Mouse (Mus musculus): Measurements from ENCODE around the gene Tulp4. TPM values are rescaled to one million over a fixed set of nuclear protein-coding genes. Genes with fewer than 3 reads are reported as not detected.

Gene Tulp4
- polyA plus RNA-seq (2011; ENCODE audit: insufficient read depth, insufficient read length, low read depth, missing spikeins): 59.4 and 61.8 TPM in 2 replicates

- Histone ChIP-seq H3K36me3 (ENCODE audit: control insufficient read depth, insufficient read depth, low read length, poor library complexity, severe bottlenecking) (no peaks in the 10 kb centered on the region), H3K9ac (ENCODE audit: low read depth, poor library complexity, severe bottlenecking) (peak within 1 kb of the TSS; percentile 98), H3K9me3 (replicated peaks; ENCODE audit: control insufficient read depth, insufficient read depth, low read length, poor library complexity, severe bottlenecking) (no peaks in the 10 kb centered on the region), H3K27ac (ENCODE audit: insufficient read depth, low read length) (no peak within 1 kb of the TSS), H3K4me3 (ENCODE audit: low read depth, low read length) (peak within 1 kb of the TSS; percentile 71), H3K4me1 (ENCODE audit: control insufficient read depth, insufficient read depth, low read length) (no peaks in the 10 kb centered on the region), H3K27me3 (ENCODE audit: control insufficient read depth, insufficient read depth, low read length, poor library complexity, severe bottlenecking) (no peaks in the 10 kb centered on the region)
- TF ChIP-seq POLR2A (IDR thresholded peaks at IDR 0.05; ENCODE audit: insufficient read depth, low read length): no peak
- TF ChIP-seq CTCF (IDR thresholded peaks at IDR 0.05; ENCODE audit: low read depth, low read length): no peak
- no peak for TF ChIP-seq EP300 (IDR thresholded peaks at IDR 0.05; ENCODE audit: insufficient read depth, low read depth, low read length)
Measured at GRCm38 (mm10) chr17:6106361-6107014, at the start of gene Tulp4. Tulp4 (plus strand) TSS chr17:6106437.

GRCm38 (mm10) chr17:6062793-6063192 lies 43.4 kb upstream of the Tulp4 start:
- Histone ChIP-seq H3K4me3 (ENCODE audit: low read depth, low read length) (no peak overlapping the region), H3K36me3 (ENCODE audit: control insufficient read depth, insufficient read depth, low read length, poor library complexity, severe bottlenecking) (0 out of 2 replicates have a peak, but pooled peaks cover 3% of the 10 kb centered on the region), H3K4me1 (ENCODE audit: control insufficient read depth, insufficient read depth, low read length) (no peaks in the 10 kb centered on the region), H3K9me3 (replicated peaks; ENCODE audit: control insufficient read depth, insufficient read depth, low read length, poor library complexity, severe bottlenecking) (no peaks in the 10 kb centered on the region), H3K9ac (ENCODE audit: low read depth, poor library complexity, severe bottlenecking) (no peak overlapping the region), H3K27ac (ENCODE audit: insufficient read depth, low read length) (no peak overlapping the region), H3K27me3 (ENCODE audit: control insufficient read depth, insufficient read depth, low read length, poor library complexity, severe bottlenecking) (no peaks in the 10 kb centered on the region)
- TF ChIP-seq EP300 (IDR thresholded peaks at IDR 0.05; ENCODE audit: insufficient read depth, low read depth, low read length) (no peak), CTCF (IDR thresholded peaks at IDR 0.05; ENCODE audit: low read depth, low read length) (no peak), POLR2A (IDR thresholded peaks at IDR 0.05; ENCODE audit: insufficient read depth, low read length) (no peak)

GRCm38 (mm10) chr17:6063532-6063931 lies 42.7 kb upstream of the Tulp4 start:
- TF ChIP-seq CTCF (IDR thresholded peaks at IDR 0.05; ENCODE audit: low read depth, low read length) (no peak), EP300 (IDR thresholded peaks at IDR 0.05; ENCODE audit: insufficient read depth, low read depth, low read length) (no peak), POLR2A (IDR thresholded peaks at IDR 0.05; ENCODE audit: insufficient read depth, low read length) (no peak)
- Histone ChIP-seq H3K36me3 (ENCODE audit: control insufficient read depth, insufficient read depth, low read length, poor library complexity, severe bottlenecking) (0 out of 2 replicates have a peak, but pooled peaks cover 3% of the 10 kb centered on the region), H3K27ac (ENCODE audit: insufficient read depth, low read length) (no peak overlapping the region), H3K9ac (ENCODE audit: low read depth, poor library complexity, severe bottlenecking) (no peak overlapping the region), H3K4me1 (ENCODE audit: control insufficient read depth, insufficient read depth, low read length) (no peaks in the 10 kb centered on the region), H3K27me3 (ENCODE audit: control insufficient read depth, insufficient read depth, low read length, poor library complexity, severe bottlenecking) (no peaks in the 10 kb centered on the region), H3K4me3 (ENCODE audit: low read depth, low read length) (no peak overlapping the region), H3K9me3 (replicated peaks; ENCODE audit: control insufficient read depth, insufficient read depth, low read length, poor library complexity, severe bottlenecking) (no peaks in the 10 kb centered on the region)

- Histone ChIP-seq H3K9me3 (replicated peaks; ENCODE audit: control insufficient read depth, insufficient read depth, low read length, poor library complexity, severe bottlenecking) (no peaks in the 10 kb centered on the region), H3K36me3 (ENCODE audit: control insufficient read depth, insufficient read depth, low read length, poor library complexity, severe bottlenecking) (0 out of 2 replicates have a peak, but pooled peaks cover 3% of the 10 kb centered on the region), H3K27ac (ENCODE audit: insufficient read depth, low read length) (no peak overlapping the region), H3K27me3 (ENCODE audit: control insufficient read depth, insufficient read depth, low read length, poor library complexity, severe bottlenecking) (no peaks in the 10 kb centered on the region), H3K4me3 (ENCODE audit: low read depth, low read length) (no peak overlapping the region), H3K4me1 (ENCODE audit: control insufficient read depth, insufficient read depth, low read length) (no peaks in the 10 kb centered on the region), H3K9ac (ENCODE audit: low read depth, poor library complexity, severe bottlenecking) (no peak overlapping the region)
- TF ChIP-seq EP300 (IDR thresholded peaks at IDR 0.05; ENCODE audit: insufficient read depth, low read depth, low read length) (no peak), CTCF (IDR thresholded peaks at IDR 0.05; ENCODE audit: low read depth, low read length) (no peak), POLR2A (IDR thresholded peaks at IDR 0.05; ENCODE audit: insufficient read depth, low read length) (no peak)
Measured at GRCm38 (mm10) chr17:6066021-6066420, 40.2 kb upstream of the Tulp4 start.

GRCm38 (mm10) chr17:6067613-6068012 lies 38.6 kb upstream of the Tulp4 start:
- no peak overlapping the region for H3K9ac ChIP-seq (ENCODE audit: low read depth, poor library complexity, severe bottlenecking)
- H3K4me3 ChIP-seq (ENCODE audit: low read depth, low read length): no peak overlapping the region
- H3K36me3 ChIP-seq (ENCODE audit: control insufficient read depth, insufficient read depth, low read length, poor library complexity, severe bottlenecking): 0 out of 2 replicates have a peak, but pooled peaks cover 3% of the 10 kb centered on the region
- H3K4me1 ChIP-seq (ENCODE audit: control insufficient read depth, insufficient read depth, low read length): no peaks in the 10 kb centered on the region
- H3K27ac ChIP-seq (ENCODE audit: insufficient read depth, low read length): no peak overlapping the region
- TF ChIP-seq POLR2A (IDR thresholded peaks at IDR 0.05; ENCODE audit: insufficient read depth, low read length) (no peak), CTCF (IDR thresholded peaks at IDR 0.05; ENCODE audit: low read depth, low read length) (no peak), EP300 (IDR thresholded peaks at IDR 0.05; ENCODE audit: insufficient read depth, low read depth, low read length) (no peak)
- no peaks in the 10 kb centered on the region for H3K9me3 ChIP-seq (replicated peaks; ENCODE audit: control insufficient read depth, insufficient read depth, low read length, poor library complexity, severe bottlenecking)
- no peaks in the 10 kb centered on the region for H3K27me3 ChIP-seq (ENCODE audit: control insufficient read depth, insufficient read depth, low read length, poor library complexity, severe bottlenecking)

- Histone ChIP-seq H3K27me3 (ENCODE audit: control insufficient read depth, insufficient read depth, low read length, poor library complexity, severe bottlenecking) (no peaks in the 10 kb centered on the region), H3K9me3 (replicated peaks; ENCODE audit: control insufficient read depth, insufficient read depth, low read length, poor library complexity, severe bottlenecking) (no peaks in the 10 kb centered on the region), H3K9ac (ENCODE audit: low read depth, poor library complexity, severe bottlenecking) (no peak overlapping the region), H3K27ac (ENCODE audit: insufficient read depth, low read length) (no peak overlapping the region), H3K36me3 (ENCODE audit: control insufficient read depth, insufficient read depth, low read length, poor library complexity, severe bottlenecking) (peaks cover 9% of the 10 kb centered on the region; the same call in 1 of the 2 replicates), H3K4me1 (ENCODE audit: control insufficient read depth, insufficient read depth, low read length) (no peaks in the 10 kb centered on the region), H3K4me3 (ENCODE audit: low read depth, low read length) (no peak overlapping the region)
- TF ChIP-seq EP300 (IDR thresholded peaks at IDR 0.05; ENCODE audit: insufficient read depth, low read depth, low read length) (no peak), POLR2A (IDR thresholded peaks at IDR 0.05; ENCODE audit: insufficient read depth, low read length) (no peak), CTCF (IDR thresholded peaks at IDR 0.05; ENCODE audit: low read depth, low read length) (no peak)
Measured at GRCm38 (mm10) chr17:6069866-6070265, 36.4 kb upstream of the Tulp4 start.
